Mouse (Mus musculus) heart, adult 18-20 months (tissue): ENCODE results near the gene Gm10697. TPM values are rescaled to one million over a fixed set of nuclear protein-coding genes. Genes with fewer than 3 reads are reported as not detected.
"Not testable (repeated sequence)": the region's sequence is repeated elsewhere in the genome, so short reads cannot be mapped to it uniquely, and the experiment has no call there.

ENCODE experiments used
- DNase-seq, 2 experiments: peaks; one replicate each; pipeline ENCODE4 v3.0.0; 2021 to 2022; ENCODE audit warnings: mixed read lengths in 1 of 2
- long read RNA-seq, 2 experiments: library from polyadenylated mRNA; stranded (forward); transcript quantifications; one replicate each; pipeline ENCODE4 v2.0.0; 2021
- total RNA-seq, 2 experiments: library from RNA; stranded (reverse); gene quantifications; 2 replicates each; pipeline ENCODE4 v1.2.3; 2021

The Gm10697 gene
- not detected for total RNA-seq
- long read RNA-seq, experiment 1, result 0 reads
- long read RNA-seq, experiment 2, result 0 reads

DNA sequence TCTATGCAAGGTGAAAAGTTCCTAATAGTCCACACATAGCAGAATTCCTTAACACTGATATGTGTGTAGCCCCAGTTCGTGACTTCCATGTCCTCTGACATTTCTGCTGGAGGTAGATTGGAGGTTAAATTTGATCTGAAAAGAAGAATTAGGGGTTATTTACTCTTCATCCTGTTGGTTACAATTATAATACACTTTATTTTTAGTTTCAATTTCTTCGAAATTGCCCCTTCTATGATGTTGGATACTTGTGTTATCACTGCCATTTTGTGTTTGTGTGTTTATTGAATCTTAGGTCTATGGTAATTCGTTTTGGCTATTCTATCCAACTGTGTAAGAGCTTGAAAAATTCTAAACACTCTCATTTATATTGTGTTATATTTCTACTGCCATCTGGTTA lies at the start of gene Gm10697:
Gene Gm10697 (minus strand): TSS at position 101 of the 400 bp plus-strand sequence.
- DNase-seq, result not testable (repeated sequence)

GRCm38 (mm10) chr3:94115071-94115470 lies 42.6 kb upstream of the Gm10697 start:
- DNase-seq, result not testable (repeated sequence)

DNA sequence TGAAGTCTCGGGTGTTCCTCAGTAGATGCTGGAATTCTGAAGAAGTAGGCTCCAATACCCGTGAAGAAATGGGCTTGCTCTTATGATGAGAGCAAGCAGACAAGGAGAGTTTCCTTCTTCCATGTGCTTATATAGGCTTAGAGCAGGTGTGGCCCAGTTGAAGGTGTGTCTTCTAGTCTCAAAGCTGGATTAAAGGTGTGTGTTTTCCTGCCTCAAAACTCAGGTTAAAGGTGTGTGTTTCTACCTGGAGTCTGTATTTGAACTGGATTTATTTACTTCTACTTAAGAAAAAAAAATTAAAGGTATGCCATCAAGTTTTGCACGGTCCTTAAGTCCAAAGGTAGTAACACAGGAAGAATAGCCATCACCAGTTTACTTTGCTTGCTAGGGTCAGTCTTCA lies 17.7 kb downstream of the Gm10697 start, which contains the start of gene Gm9125:
Gene Gm9125 (minus strand): TSS at position 101 of the 400 bp plus-strand sequence.
- DNase-seq, result not testable (repeated sequence)

- DNase-seq, result not testable (repeated sequence)
Measured at GRCm38 (mm10) chr3:94049566-94050121, 22.8 kb downstream of the Gm10697 start.

DNA sequence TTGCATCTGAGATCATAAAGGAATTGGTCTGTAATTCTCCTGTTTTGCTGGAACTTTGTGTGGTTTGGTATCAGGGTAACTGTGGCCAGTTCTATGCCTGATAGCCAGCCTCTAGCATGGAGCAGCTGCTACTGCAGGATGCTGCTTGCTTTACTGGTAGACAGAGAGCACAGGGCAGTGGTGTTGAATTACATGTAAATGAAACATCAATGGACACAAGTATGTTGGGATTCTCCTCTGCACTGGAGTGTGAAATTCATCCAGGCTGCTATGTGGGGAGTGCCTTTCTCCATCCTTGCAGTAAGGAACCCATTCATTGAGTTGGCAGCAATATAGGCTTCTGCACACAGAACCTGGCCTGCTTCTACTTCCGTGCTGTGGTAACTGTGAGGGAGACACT lies 34.2 kb downstream of the Gm10697 start:
- not testable (repeated sequence) for DNase-seq

DNA sequence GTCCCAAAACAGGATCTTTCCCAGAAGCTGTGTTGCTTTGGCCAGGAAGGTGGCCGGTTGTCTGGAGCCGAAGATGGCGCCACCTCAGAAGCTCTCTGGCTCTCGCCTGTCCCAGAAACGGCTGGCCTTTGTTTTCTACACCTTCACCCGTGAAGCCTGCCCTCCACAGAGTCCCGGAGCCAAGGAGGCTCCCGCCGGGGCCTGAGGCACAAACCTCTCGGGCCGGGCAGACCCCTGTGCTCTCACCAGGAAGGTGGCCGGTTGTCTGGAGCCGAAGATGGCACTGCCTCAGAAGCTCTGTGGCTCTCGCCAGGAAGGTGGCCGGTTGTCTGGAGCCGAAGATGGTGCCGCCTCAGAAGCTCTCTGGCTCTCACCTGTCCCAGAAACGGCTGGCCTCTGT lies 38.0 kb downstream of the Gm10697 start:
- not testable (repeated sequence) for DNase-seq

Other genes starting within 250 kb of the Gm10697 start
- not detected for gene Tdpoz3, start 246.6 kb downstream of the Gm10697 start, total RNA-seq
- gene Gm9117, start 129.1 kb downstream of the Gm10697 start, total RNA-seq, result not detected
- not detected for gene Tdpoz5, start 111.3 kb downstream of the Gm10697 start, total RNA-seq
- not detected for gene Gm9125, start 17.8 kb downstream of the Gm10697 start, total RNA-seq
- gene Gm10696, start 105.5 kb upstream of the Gm10697 start, total RNA-seq, result not detected
- gene Gm5286, start 124.1 kb upstream of the Gm10697 start, total RNA-seq, result not detected
- not detected for gene Gm4778, start 191.4 kb upstream of the Gm10697 start, total RNA-seq
- gene Them4, start 237.4 kb upstream of the Gm10697 start, total RNA-seq, result 10 to 100 TPM; 14.9 to 15.3 TPM